Mouse (Mus musculus): ENCODE measurements around the gene Top1.

DNA sequence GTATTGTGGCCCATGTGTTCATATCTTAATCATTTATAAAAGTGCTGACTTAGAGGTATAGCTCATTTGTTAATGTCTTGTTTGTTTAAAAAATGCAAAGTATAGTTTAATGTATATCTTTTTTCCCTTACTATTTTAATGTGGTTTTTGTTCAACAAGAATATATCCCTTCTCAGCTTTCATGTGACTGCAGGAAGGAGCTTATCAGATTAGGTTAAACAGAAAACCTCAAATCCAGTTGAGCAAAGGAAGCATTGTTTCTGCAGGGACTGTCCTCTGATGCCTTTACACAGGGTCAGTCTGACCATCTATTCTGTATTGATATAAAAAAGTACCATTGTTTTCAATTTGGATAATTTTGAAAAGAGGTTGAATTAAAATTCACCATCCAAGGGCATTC, 57.1 kb downstream of the Top1 start:
- no peak for TF ChIP-seq CTCF (IDR thresholded peaks at IDR 0.05; ENCODE audit: control insufficient read depth, insufficient read depth, insufficient read length)
- TF ChIP-seq CEBPB (IDR thresholded peaks at IDR 0.05; ENCODE audit: low read depth), result no peak
- TF ChIP-seq FOSL1 (IDR thresholded peaks at IDR 0.05; ENCODE audit: insufficient read depth, low read length, poor library complexity, severe bottlenecking), result no peak
- no peak for TF ChIP-seq MAX (IDR thresholded peaks at IDR 0.05)
